Mouse (Mus musculus) forebrain, postnatal 0 days (tissue): Measurements from ENCODE around the gene Ctnnb1. TPM values are rescaled to one million over a fixed set of nuclear protein-coding genes. Genes with fewer than 3 reads are reported as not detected.
A peak's percentile ranks its signal among the peaks of the same experiment; 100 is the strongest.
"Not testable (repeated sequence)": the region's sequence is repeated elsewhere in the genome, so short reads cannot be mapped to it uniquely, and the experiment has no call there.

Experiments used
- ATAC-seq: fragments of 200-750 bp; cut with Nextera tagmentation; 2 replicates; pipeline ENCODE4 v1.8.0; 2017; ENCODE audit warnings: mild to moderate bottlenecking, moderate library complexity
- DNase-seq: peaks from one replicate; pipeline ENCODE4 v3.0.0-alpha.2; 2015
- H3K27ac ChIP-seq: fragments of 300-500 bp; sonication (generic); 2 replicates; pipeline ENCODE4 v1.5.1; 2014; ENCODE audit warnings: low read depth, mild to moderate bottlenecking, antibody characterized with exemption, low read length, moderate library complexity, mixed read lengths
- H3K27me3 ChIP-seq: fragments of 300-500 bp; sonication (generic); 2 replicates; pipeline ENCODE4 v1.6.1; 2014; ENCODE audit warnings: mild to moderate bottlenecking, low read length, mixed read lengths; ENCODE audit not compliant: insufficient read depth
- H3K36me3 ChIP-seq: fragments of 300-500 bp; sonication (generic); 2 replicates; pipeline ENCODE4 v1.6.1; 2014; ENCODE audit warnings: mild to moderate bottlenecking, moderate library complexity; ENCODE audit not compliant: insufficient read depth
- H3K4me1 ChIP-seq: fragments of 300-500 bp; sonication (generic); 2 replicates; pipeline ENCODE4 v1.6.1; 2014; ENCODE audit warnings: antibody characterized with exemption; ENCODE audit not compliant: insufficient read depth
- H3K4me2 ChIP-seq: fragments of 300-500 bp; sonication (generic); 2 replicates; pipeline ENCODE4 v1.6.1; 2014; ENCODE audit warnings: low read depth, mild to moderate bottlenecking, moderate library complexity
- H3K4me3 ChIP-seq: fragments of 300-500 bp; sonication (generic); 2 replicates; pipeline ENCODE4 v1.5.1; 2014; ENCODE audit warnings: low read depth, low read length, mixed read lengths
- H3K9ac ChIP-seq: fragments of 300-500 bp; sonication (generic); 2 replicates; pipeline ENCODE4 v1.6.1; 2014; ENCODE audit warnings: mild to moderate bottlenecking
- H3K9me3 ChIP-seq: fragments of 300-500 bp; sonication (generic); 2 replicates; pipeline ENCODE4 v1.6.1; 2016; ENCODE audit warnings: low read length
- CTCF ChIP-seq: sonication (generic); IDR thresholded peaks from 2 replicates; pipeline ENCODE4 v1.5.1; 2016; ENCODE audit warnings: antibody characterized with exemption, control low read depth, low read depth
- WGBS: fragments of 180-500 bp; shearing (Covaris S2); extraction: QIAGEN DNeasy Blood & Tissue Kit; methylation state at CpG from one replicate; pipeline ENCODE4 v1.1.7; 2014; 5-methylcytosine and 5-hydroxymethylcytosine counted together
- polyA plus RNA-seq: library from polyadenylated mRNA; unstranded; fragments of >200 nt; fragmentation: Nextera tagmentation; extraction: Ambion mirVana; gene quantifications from 2 replicates; pipeline ENCODE4 v1.2.1, GENCODE M21; 2015
- total RNA-seq: library from RNA; depleted of rRNA; stranded (reverse); fragments of >200 nt; gene quantifications from 2 replicates; pipeline ENCODE4 v1.2.3, GENCODE M21; 2014

Gene Ctnnb1
- total and polyA plus RNA-seq, 2 experiments from 2014 or later = 388 to 1,100 TPM

- DNase-seq = no peak
- Histone ChIP-seq H3K27me3 (no peaks in the 10 kb centered on the region), H3K4me3 (no peak overlapping the region), H3K36me3 (no peaks in the 10 kb centered on the region), H3K27ac (no peak overlapping the region), H3K9ac (no peak overlapping the region), H3K9me3 (no peaks in the 10 kb centered on the region), H3K4me2 (no peak overlapping the region), H3K4me1 (no peaks in the 10 kb centered on the region)
- no peak for TF ChIP-seq CTCF
- ATAC-seq = no peak
- WGBS = 83% methylated on average over 6 of the region's 6 CpGs
Observed at GRCm38 (mm10) chr9:120908461-120908860, 20.6 kb upstream of the Ctnnb1 start.

- Histone ChIP-seq H3K4me2 (no peak overlapping the region), H3K27me3 (no peaks in the 10 kb centered on the region), H3K4me3 (no peak overlapping the region), H3K4me1 (no peaks in the 10 kb centered on the region), H3K27ac (no peak overlapping the region), H3K9ac (no peak overlapping the region), H3K36me3 (no peaks in the 10 kb centered on the region), H3K9me3 (no peaks in the 10 kb centered on the region)
- DNase-seq (no peak), ATAC-seq (no peak)
- 84% methylated on average over 13 of the region's 13 CpGs for WGBS
- no peak for TF ChIP-seq CTCF
Observed at GRCm38 (mm10) chr9:120913152-120913551, 15.9 kb upstream of the Ctnnb1 start.

GRCm38 (mm10) chr9:120914429-120914828 is 14.6 kb upstream of the Ctnnb1 start:
- ATAC-seq = no peak
- Histone ChIP-seq H3K4me3 (no peak overlapping the region), H3K9me3 (no peaks in the 10 kb centered on the region), H3K9ac (no peak overlapping the region), H3K4me1 (no peaks in the 10 kb centered on the region), H3K36me3 (no peaks in the 10 kb centered on the region), H3K27ac (no peak overlapping the region), H3K4me2 (no peak overlapping the region), H3K27me3 (no peaks in the 10 kb centered on the region)
- no peak for DNase-seq
- 91% methylated on average over 4 of the region's 4 CpGs for WGBS
- TF ChIP-seq CTCF = no peak

GRCm38 (mm10) chr9:120914877-120915459 is 14.0 kb upstream of the Ctnnb1 start:
- TF ChIP-seq CTCF = peak; percentile 38; the same call in 1 of the 2 replicates
- H3K4me3 ChIP-seq = no peak overlapping the region
- ATAC-seq = no peak
- 88% methylated on average over 14 of the region's 14 CpGs for WGBS
- H3K4me2 ChIP-seq = no peak overlapping the region
- no peak overlapping the region for H3K9ac ChIP-seq
- H3K4me1 ChIP-seq = no peaks in the 10 kb centered on the region
- DNase-seq = no peak
- H3K36me3 ChIP-seq = no peaks in the 10 kb centered on the region
- H3K9me3 ChIP-seq = no peaks in the 10 kb centered on the region
- no peak overlapping the region for H3K27ac ChIP-seq
- no peaks in the 10 kb centered on the region for H3K27me3 ChIP-seq

GRCm38 (mm10) chr9:120917619-120918018 is 11.4 kb upstream of the Ctnnb1 start:
- H3K9ac ChIP-seq, H3K4me2 ChIP-seq, H3K36me3 ChIP-seq, H3K4me3 ChIP-seq, H3K4me1 ChIP-seq, H3K27me3 ChIP-seq, DNase-seq, H3K9me3 ChIP-seq, H3K27ac ChIP-seq, ATAC-seq: not testable (repeated sequence)
- WGBS = 97% methylated on average over 2 of the region's 2 CpGs

- Histone ChIP-seq H3K4me1 (no peaks in the 10 kb centered on the region), H3K9me3 (no peaks in the 10 kb centered on the region), H3K27me3 (no peaks in the 10 kb centered on the region), H3K4me3 (no peak overlapping the region), H3K36me3 (no peaks in the 10 kb centered on the region), H3K9ac (no peak overlapping the region), H3K4me2 (no peak overlapping the region), H3K27ac (no peak overlapping the region)
- ATAC-seq = no peak
- 82% methylated on average over 5 of the region's 5 CpGs for WGBS
- no peak for DNase-seq
- TF ChIP-seq CTCF = no peak
Observed at GRCm38 (mm10) chr9:120918211-120918610, 10.8 kb upstream of the Ctnnb1 start.

- H3K4me3 ChIP-seq = no peak overlapping the region
- TF ChIP-seq CTCF = no peak
- H3K4me2 ChIP-seq = no peak overlapping the region
- 43% methylated on average over 6 of the region's 6 CpGs for WGBS
- ATAC-seq (no peak), DNase-seq (no peak)
- no peaks in the 10 kb centered on the region for H3K4me1 ChIP-seq
- no peaks in the 10 kb centered on the region for H3K27me3 ChIP-seq
- H3K9me3 ChIP-seq = no peaks in the 10 kb centered on the region
- no peak overlapping the region for H3K27ac ChIP-seq
- H3K36me3 ChIP-seq = no peaks in the 10 kb centered on the region
- no peak overlapping the region for H3K9ac ChIP-seq
Observed at GRCm38 (mm10) chr9:120918642-120919041, 10.4 kb upstream of the Ctnnb1 start.

GRCm38 (mm10) chr9:120919130-120919529 is 9.9 kb upstream of the Ctnnb1 start:
- Histone ChIP-seq H3K4me1 (no peaks in the 10 kb centered on the region), H3K4me2 (no peak overlapping the region), H3K4me3 (no peak overlapping the region), H3K9me3 (no peaks in the 10 kb centered on the region), H3K36me3 (no peaks in the 10 kb centered on the region), H3K27ac (no peak overlapping the region), H3K27me3 (no peaks in the 10 kb centered on the region), H3K9ac (no peak overlapping the region)
- no peak for TF ChIP-seq CTCF
- WGBS = 77% methylated on average over 5 of the region's 5 CpGs
- DNase-seq (no peak), ATAC-seq (no peak)
